Mouse (Mus musculus): ENCODE results near the gene Fam160a1. TPM values are rescaled to one million over a fixed set of nuclear protein-coding genes. Genes with fewer than 3 reads are reported as not detected.

The Fam160a1 gene
- polyA plus RNA-seq (2014; fragmentation: Nextera tagmentation; extraction: Ambion mirVana), result 0.16 and 0.22 TPM in 2 replicates

DNA sequence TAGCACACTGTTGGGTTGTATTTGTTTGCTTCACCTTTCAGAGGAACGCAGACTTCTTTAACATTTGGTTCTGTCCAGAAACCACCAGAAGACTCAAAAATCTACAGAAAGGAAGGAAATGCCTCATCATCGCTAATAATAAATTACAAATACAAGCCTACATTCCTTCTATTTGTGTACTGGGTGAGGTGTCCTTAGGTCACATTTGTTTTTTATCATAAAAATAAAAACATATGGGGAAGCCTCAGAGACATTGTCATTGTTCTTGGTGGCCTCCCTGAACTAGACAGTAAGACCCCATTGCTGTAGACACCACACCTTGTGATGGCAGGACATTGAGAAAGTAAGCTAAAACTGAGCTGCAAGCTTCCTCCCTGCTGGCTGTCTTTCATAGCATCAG is at the start of gene Fam160a1:
Fam160a1 (minus strand) TSS at position 101 of the 400 bp plus-strand sequence.
- no peaks in the 10 kb centered on the region for H3K27me3 ChIP-seq (ENCODE audit: control insufficient read depth, insufficient read depth, low read length)
- no peak within 1 kb of the TSS for H3K9ac ChIP-seq (replicated peaks; ENCODE audit: low read depth, low read length)
- no peak for ATAC-seq (ENCODE audit: low read depth)
- no peaks in the 10 kb centered on the region for H3K36me3 ChIP-seq (ENCODE audit: control insufficient read depth, insufficient read depth, low read length)
- H3K4me1 ChIP-seq (ENCODE audit: control insufficient read depth, insufficient read depth, low read length), result no peaks in the 10 kb centered on the region
- H3K4me3 ChIP-seq (ENCODE audit: low read depth, low read length), result no peak within 1 kb of the TSS
- no peak within 1 kb of the TSS for H3K27ac ChIP-seq (ENCODE audit: low read depth, low read length)
- 92% methylated on average over 2 of the region's 2 CpGs for WGBS
- H3K4me2 ChIP-seq (ENCODE audit: low read depth, low read length), result no peak within 1 kb of the TSS
- H3K9me3 ChIP-seq (ENCODE audit: control insufficient read depth, low read length), result no peaks in the 10 kb centered on the region

DNA sequence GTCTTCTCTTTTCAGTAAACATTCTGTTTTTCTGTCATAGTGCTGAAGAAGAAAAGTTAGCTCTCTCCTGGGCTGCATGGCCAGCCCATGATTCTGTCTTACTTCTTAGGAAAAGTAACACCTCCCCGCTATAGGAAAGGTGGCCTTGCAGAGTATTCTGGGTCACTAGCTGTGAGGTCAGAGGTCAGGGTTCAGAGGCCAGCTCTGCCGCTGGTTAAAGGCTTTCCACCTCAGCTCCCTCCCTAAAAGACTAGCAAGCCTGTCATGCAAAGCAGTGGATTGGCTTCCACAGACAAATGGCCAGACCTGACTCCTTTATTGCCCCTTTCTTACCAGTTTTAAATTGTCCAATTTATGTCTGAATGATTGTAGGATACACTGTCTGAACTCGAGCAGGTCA is 46.9 kb upstream of the Fam160a1 start:
- WGBS, result 17% methylated on average over 3 of the region's 3 CpGs
- H3K9ac ChIP-seq (replicated peaks; ENCODE audit: low read depth, low read length), result no peak overlapping the region
- H3K4me3 ChIP-seq (ENCODE audit: low read depth, low read length), result no peak overlapping the region

DNA sequence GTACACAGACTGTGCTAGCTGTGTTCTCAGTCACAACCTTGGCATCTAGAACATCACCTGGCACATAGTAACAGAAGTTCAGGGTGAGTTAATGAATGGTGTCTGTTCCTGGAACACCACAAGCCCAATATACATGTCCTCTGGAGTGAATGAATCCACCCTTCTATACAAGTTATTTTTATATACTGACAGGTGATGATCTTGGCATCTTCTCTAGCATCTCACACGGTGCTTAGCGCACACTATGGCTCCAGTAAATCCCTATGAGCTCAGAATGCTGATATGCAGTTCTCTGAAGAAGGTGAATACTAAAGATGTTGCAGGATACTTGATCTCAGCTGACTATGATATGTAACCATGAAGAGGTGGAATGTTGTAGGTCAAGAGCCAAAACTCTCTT is 45.8 kb upstream of the Fam160a1 start:
- Histone ChIP-seq H3K36me3 (ENCODE audit: control insufficient read depth, insufficient read depth, low read length) (no peaks in the 10 kb centered on the region), H3K4me1 (ENCODE audit: control insufficient read depth, insufficient read depth, low read length) (no peaks in the 10 kb centered on the region), H3K9me3 (ENCODE audit: control insufficient read depth, low read length) (no peaks in the 10 kb centered on the region), H3K9ac (replicated peaks; ENCODE audit: low read depth, low read length) (no peak overlapping the region), H3K27ac (ENCODE audit: low read depth, low read length) (no peak overlapping the region), H3K4me2 (ENCODE audit: low read depth, low read length) (no peak overlapping the region), H3K27me3 (ENCODE audit: control insufficient read depth, insufficient read depth, low read length) (no peaks in the 10 kb centered on the region), H3K4me3 (ENCODE audit: low read depth, low read length) (no peak overlapping the region)
- 95% methylated on average over 2 of the region's 2 CpGs for WGBS
- ATAC-seq (ENCODE audit: low read depth), result no peak

More for the DNA sequence above, 46.9 kb upstream of the Fam160a1 start:
- Histone ChIP-seq H3K36me3 (ENCODE audit: control insufficient read depth, insufficient read depth, low read length) (no peaks in the 10 kb centered on the region), H3K4me2 (ENCODE audit: low read depth, low read length) (no peak overlapping the region), H3K27ac (ENCODE audit: low read depth, low read length) (no peak overlapping the region), H3K9me3 (ENCODE audit: control insufficient read depth, low read length) (no peaks in the 10 kb centered on the region), H3K27me3 (ENCODE audit: control insufficient read depth, insufficient read depth, low read length) (no peaks in the 10 kb centered on the region), H3K4me1 (ENCODE audit: control insufficient read depth, insufficient read depth, low read length) (no peaks in the 10 kb centered on the region)
- no peak for ATAC-seq (ENCODE audit: low read depth)

DNA sequence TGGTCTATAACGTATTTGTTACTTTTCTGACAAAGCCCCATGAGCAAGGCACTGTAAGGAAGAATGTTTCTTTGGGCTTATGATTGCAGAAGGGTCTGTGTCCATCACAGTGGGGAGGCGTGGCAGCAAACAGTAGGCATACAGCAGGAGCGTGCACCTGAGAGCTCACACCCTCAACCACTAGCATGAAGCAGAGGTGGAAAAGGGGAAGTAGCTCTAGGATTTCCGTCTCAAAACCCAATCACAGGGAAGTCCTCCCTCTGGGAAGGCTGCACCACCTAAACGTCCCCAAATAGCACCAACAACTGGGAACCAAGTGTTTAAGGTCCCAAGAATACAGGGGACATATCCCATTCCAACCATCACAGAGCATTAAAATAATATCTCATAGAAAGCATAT is 43.9 kb upstream of the Fam160a1 start:
- H3K4me2 ChIP-seq (ENCODE audit: low read depth, low read length), result no peak overlapping the region
- no peak overlapping the region for H3K27ac ChIP-seq (ENCODE audit: low read depth, low read length)
- no peaks in the 10 kb centered on the region for H3K4me1 ChIP-seq (ENCODE audit: control insufficient read depth, insufficient read depth, low read length)
- no peak overlapping the region for H3K9ac ChIP-seq (replicated peaks; ENCODE audit: low read depth, low read length)
- no peaks in the 10 kb centered on the region for H3K27me3 ChIP-seq (ENCODE audit: control insufficient read depth, insufficient read depth, low read length)
- ATAC-seq (ENCODE audit: low read depth), result no peak
- H3K9me3 ChIP-seq (ENCODE audit: control insufficient read depth, low read length), result no peaks in the 10 kb centered on the region
- 90% methylated on average over 5 of the region's 5 CpGs for WGBS
- H3K4me3 ChIP-seq (ENCODE audit: low read depth, low read length), result no peak overlapping the region
- H3K36me3 ChIP-seq (ENCODE audit: control insufficient read depth, insufficient read depth, low read length), result no peaks in the 10 kb centered on the region

DNA sequence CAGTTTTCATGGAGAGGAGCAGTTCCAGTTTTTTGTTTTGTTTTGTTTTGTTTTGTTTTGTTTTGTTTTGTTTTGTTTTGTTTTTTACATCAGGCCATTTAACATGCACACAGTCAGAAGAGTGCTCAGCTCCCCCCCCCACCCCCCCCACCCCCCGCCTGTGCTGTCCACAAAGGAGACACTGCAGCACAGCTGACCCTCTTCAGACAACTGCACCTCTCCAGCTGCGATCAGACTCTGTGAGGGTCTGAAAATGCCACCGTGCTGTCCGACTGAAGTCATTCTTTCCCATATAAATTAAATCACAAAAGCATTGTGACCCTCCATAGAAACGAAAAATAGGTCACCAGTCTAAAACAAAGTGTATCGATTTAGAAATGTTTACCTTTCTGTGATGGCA is 42.2 kb upstream of the Fam160a1 start:
- ATAC-seq (ENCODE audit: low read depth), result no peak
- no peak overlapping the region for H3K27ac ChIP-seq (ENCODE audit: low read depth, low read length)
- H3K9me3 ChIP-seq (ENCODE audit: control insufficient read depth, low read length), result no peaks in the 10 kb centered on the region
- no peaks in the 10 kb centered on the region for H3K4me1 ChIP-seq (ENCODE audit: control insufficient read depth, insufficient read depth, low read length)
- H3K27me3 ChIP-seq (ENCODE audit: control insufficient read depth, insufficient read depth, low read length), result no peaks in the 10 kb centered on the region
- 40% methylated on average over 6 of the region's 6 CpGs for WGBS
- no peak overlapping the region for H3K4me2 ChIP-seq (ENCODE audit: low read depth, low read length)
- H3K4me3 ChIP-seq (ENCODE audit: low read depth, low read length), result no peak overlapping the region
- no peaks in the 10 kb centered on the region for H3K36me3 ChIP-seq (ENCODE audit: control insufficient read depth, insufficient read depth, low read length)
- no peak overlapping the region for H3K9ac ChIP-seq (replicated peaks; ENCODE audit: low read depth, low read length)

DNA sequence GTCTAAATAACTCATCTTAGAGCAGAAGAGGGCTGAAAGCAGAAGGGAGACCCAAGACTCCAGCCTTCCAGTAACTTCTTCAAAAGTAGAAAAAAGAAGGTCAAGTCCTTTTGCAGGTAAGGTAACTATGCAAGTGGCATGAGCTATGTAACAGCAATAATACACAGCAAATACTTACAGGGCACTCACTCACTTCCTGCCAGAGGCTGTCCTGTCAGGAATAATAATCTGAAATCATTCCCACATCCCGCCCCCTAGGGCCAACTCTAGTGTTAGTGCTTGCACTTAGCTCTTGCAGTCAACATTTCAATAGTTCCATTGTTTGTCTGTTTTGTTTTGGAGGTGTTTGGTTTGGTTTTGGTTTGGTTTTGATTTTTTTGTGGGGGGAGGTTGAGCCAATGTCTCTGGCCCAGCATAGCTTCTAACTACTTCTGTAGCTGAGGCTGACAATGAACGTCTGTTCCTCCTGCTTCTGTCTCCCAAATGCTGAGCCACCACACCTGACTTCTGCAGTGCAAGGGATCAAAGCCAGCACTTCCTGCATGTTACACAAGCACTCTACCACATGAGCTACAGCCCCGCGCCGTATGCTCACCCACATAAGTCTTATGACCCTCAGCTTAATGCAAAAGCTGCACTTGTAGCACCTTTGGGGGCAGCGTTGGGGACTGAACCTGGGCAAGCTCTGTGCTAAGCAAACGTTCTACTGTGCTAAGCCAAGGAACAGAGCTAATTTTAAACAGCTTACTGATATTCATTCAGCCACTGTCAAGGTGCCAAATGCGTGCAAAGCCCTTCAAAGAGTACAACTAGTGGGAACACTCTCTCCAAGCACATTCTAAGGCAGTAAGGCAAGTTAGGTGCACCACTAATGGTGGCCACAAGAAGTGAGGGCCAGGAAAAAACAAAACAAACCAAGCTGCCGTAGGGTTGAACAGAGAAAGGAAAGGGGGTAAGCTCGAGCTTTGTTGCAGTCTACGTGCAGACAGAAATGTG is 41.3 kb upstream of the Fam160a1 start:
- ATAC-seq (ENCODE audit: low read depth), result no peak
- Histone ChIP-seq H3K27me3 (ENCODE audit: control insufficient read depth, insufficient read depth, low read length) (no peaks in the 10 kb centered on the region), H3K27ac (ENCODE audit: low read depth, low read length) (no peak overlapping the region)

DNA sequence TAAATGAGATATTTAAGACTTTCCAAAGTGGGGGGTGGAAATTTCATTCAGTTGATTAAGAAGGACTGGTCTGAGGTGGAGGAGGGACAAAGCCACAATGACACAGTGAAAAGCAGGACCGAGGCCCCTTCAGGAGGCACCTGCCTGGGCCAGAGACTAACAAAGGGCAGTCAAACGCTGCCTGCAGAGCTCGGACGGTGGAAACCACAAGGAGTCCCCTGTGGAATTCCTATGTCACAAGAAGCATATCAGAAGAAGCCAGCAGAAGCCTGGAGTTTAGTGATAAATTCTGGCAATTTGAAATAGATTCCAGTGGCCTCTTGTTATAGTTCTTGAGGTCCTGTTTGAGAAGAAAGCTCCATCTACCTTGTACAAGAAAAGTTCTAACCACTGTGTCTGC is 40.0 kb upstream of the Fam160a1 start:
- H3K4me2 ChIP-seq (ENCODE audit: low read depth, low read length), result no peak overlapping the region
- H3K4me1 ChIP-seq (ENCODE audit: control insufficient read depth, insufficient read depth, low read length), result no peaks in the 10 kb centered on the region
- no peak overlapping the region for H3K27ac ChIP-seq (ENCODE audit: low read depth, low read length)
- no peaks in the 10 kb centered on the region for H3K27me3 ChIP-seq (ENCODE audit: control insufficient read depth, insufficient read depth, low read length)
- H3K4me3 ChIP-seq (ENCODE audit: low read depth, low read length), result no peak overlapping the region
- ATAC-seq (ENCODE audit: low read depth), result no peak
- 21% methylated on average over 4 of the region's 4 CpGs for WGBS
- no peak overlapping the region for H3K9ac ChIP-seq (replicated peaks; ENCODE audit: low read depth, low read length)
- H3K9me3 ChIP-seq (ENCODE audit: control insufficient read depth, low read length), result no peaks in the 10 kb centered on the region
- no peaks in the 10 kb centered on the region for H3K36me3 ChIP-seq (ENCODE audit: control insufficient read depth, insufficient read depth, low read length)

More for the DNA sequence above, 41.3 kb upstream of the Fam160a1 start:
- no peak overlapping the region for H3K9ac ChIP-seq (replicated peaks; ENCODE audit: low read depth, low read length)
- no peaks in the 10 kb centered on the region for H3K36me3 ChIP-seq (ENCODE audit: control insufficient read depth, insufficient read depth, low read length)
- no peak overlapping the region for H3K4me2 ChIP-seq (ENCODE audit: low read depth, low read length)
- no peaks in the 10 kb centered on the region for H3K9me3 ChIP-seq (ENCODE audit: control insufficient read depth, low read length)
- no peaks in the 10 kb centered on the region for H3K4me1 ChIP-seq (ENCODE audit: control insufficient read depth, insufficient read depth, low read length)
- H3K4me3 ChIP-seq (ENCODE audit: low read depth, low read length), result no peak overlapping the region
- 79% methylated on average over 11 of the region's 11 CpGs for WGBS

DNA sequence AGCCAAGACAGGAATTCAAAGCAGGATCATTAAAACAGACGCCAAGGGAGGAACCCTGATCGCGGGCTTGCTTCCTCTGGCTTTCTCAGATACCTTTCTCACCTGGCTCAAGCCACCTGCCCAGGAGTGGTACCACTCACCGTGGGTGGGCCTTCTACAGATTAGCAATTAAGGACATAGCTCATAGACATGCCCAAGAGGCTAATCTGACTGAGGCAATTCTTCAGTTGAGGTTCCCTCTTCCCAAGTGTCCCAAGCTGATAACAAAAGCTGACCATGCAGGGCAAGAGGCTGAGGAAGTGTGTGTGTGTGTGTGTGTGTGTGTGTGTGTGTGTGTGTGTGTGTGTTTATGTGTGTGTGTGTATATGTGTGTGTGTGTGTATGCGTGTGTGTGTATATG is 38.9 kb upstream of the Fam160a1 start:
- no peak overlapping the region for H3K27ac ChIP-seq (ENCODE audit: low read depth, low read length)
- H3K4me2 ChIP-seq (ENCODE audit: low read depth, low read length), result no peak overlapping the region
- 91% methylated on average over 5 of the region's 5 CpGs for WGBS
- no peak for ATAC-seq (ENCODE audit: low read depth)
- H3K36me3 ChIP-seq (ENCODE audit: control insufficient read depth, insufficient read depth, low read length), result no peaks in the 10 kb centered on the region
- no peak overlapping the region for H3K9ac ChIP-seq (replicated peaks; ENCODE audit: low read depth, low read length)
- H3K4me3 ChIP-seq (ENCODE audit: low read depth, low read length), result no peak overlapping the region
- H3K9me3 ChIP-seq (ENCODE audit: control insufficient read depth, low read length), result no peaks in the 10 kb centered on the region
- no peaks in the 10 kb centered on the region for H3K4me1 ChIP-seq (ENCODE audit: control insufficient read depth, insufficient read depth, low read length)
- H3K27me3 ChIP-seq (ENCODE audit: control insufficient read depth, insufficient read depth, low read length), result no peaks in the 10 kb centered on the region

DNA sequence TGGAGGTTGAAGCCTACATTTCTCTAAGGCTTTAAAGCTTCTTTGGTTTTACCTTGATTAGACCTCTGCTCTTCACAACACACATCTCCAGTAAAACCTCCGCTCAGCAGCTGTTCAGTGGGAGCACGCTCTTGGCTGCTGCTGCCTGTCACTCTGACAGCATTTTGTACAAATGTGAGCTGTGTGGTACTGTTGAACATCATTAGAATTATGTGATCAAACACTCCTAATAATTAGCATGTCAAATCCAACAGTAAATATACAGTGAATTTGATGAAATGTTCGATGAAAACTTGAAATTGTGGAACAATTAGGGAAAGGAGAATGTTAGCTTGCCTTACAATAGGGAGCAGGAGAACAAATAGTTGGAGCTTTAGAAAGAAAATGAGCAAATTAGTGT is 38.0 kb upstream of the Fam160a1 start:
- no peaks in the 10 kb centered on the region for H3K36me3 ChIP-seq (ENCODE audit: control insufficient read depth, insufficient read depth, low read length)
- no peak overlapping the region for H3K9ac ChIP-seq (replicated peaks; ENCODE audit: low read depth, low read length)
- H3K4me1 ChIP-seq (ENCODE audit: control insufficient read depth, insufficient read depth, low read length), result no peaks in the 10 kb centered on the region
- 88% methylated on average over 3 of the region's 3 CpGs for WGBS
- ATAC-seq (ENCODE audit: low read depth), result no peak
- H3K9me3 ChIP-seq (ENCODE audit: control insufficient read depth, low read length), result no peaks in the 10 kb centered on the region
- no peak overlapping the region for H3K4me2 ChIP-seq (ENCODE audit: low read depth, low read length)
- no peak overlapping the region for H3K4me3 ChIP-seq (ENCODE audit: low read depth, low read length)
- no peak overlapping the region for H3K27ac ChIP-seq (ENCODE audit: low read depth, low read length)
- H3K27me3 ChIP-seq (ENCODE audit: control insufficient read depth, insufficient read depth, low read length), result no peaks in the 10 kb centered on the region

Measured in neural tube, embryonic 14.5 days (tissue).